Mouse (Mus musculus): ENCODE measurements at regions not wholly inside any gene's neighbourhood (a gene's known extent, or its start where the extent isn't known, plus 50 kb on each side); places are given as distances from the start of the nearest gene placed in this dataset.

GRCm38 (mm10) chr11:31725936-31726647 lies 54.4 kb upstream of the Bod1 start:
- TF ChIP-seq POLR2A (IDR thresholded peaks at IDR 0.05; ENCODE audit: insufficient read depth, low read depth, low read length) (no peak), CTCF (IDR thresholded peaks at IDR 0.05; ENCODE audit: insufficient read depth, low read depth, low read length) (no peak)

All from olfactory bulb, adult 2 months (tissue).